Mouse (Mus musculus) hindbrain, embryonic 11.5 days (tissue): ENCODE data around the gene Phlpp2. TPM values are rescaled to one million over a fixed set of nuclear protein-coding genes. Genes with fewer than 3 reads are reported as not detected.

Source experiments
- ATAC-seq: fragments of 200-750 bp; cut with Nextera tagmentation; 2 replicates; pipeline ENCODE4 v1.8.0; 2017; ENCODE audit warnings: mild to moderate bottlenecking, moderate TSS enrichment, moderate library complexity; ENCODE audit not compliant: low FRiP score
- DNase-seq: peaks from one replicate; pipeline ENCODE4 v3.0.0-alpha.2; 2015; ENCODE audit warnings: low spot score
- H3K27ac ChIP-seq: fragments of 300-500 bp; sonication (generic); 2 replicates; pipeline ENCODE4 v1.5.1; 2014; ENCODE audit warnings: mild to moderate bottlenecking, low read depth, low read length
- H3K27me3 ChIP-seq: fragments of 300-500 bp; sonication (generic); 2 replicates; pipeline ENCODE4 v1.6.1; 2014; ENCODE audit warnings: mild to moderate bottlenecking, low read length, moderate library complexity, mixed read lengths; ENCODE audit not compliant: control insufficient read depth, insufficient read depth
- H3K36me3 ChIP-seq: fragments of 300-500 bp; sonication (generic); 2 replicates; pipeline ENCODE4 v1.6.1; 2014; ENCODE audit warnings: mild to moderate bottlenecking, low read length, moderate library complexity, mixed read lengths; ENCODE audit not compliant: control insufficient read depth, insufficient read depth
- H3K4me1 ChIP-seq: fragments of 300-500 bp; sonication (generic); replicated peaks from 2 replicates; pipeline ENCODE4 v1.6.1; 2014; ENCODE audit warnings: low read length, mixed read lengths; ENCODE audit not compliant: control insufficient read depth, insufficient read depth
- H3K4me2 ChIP-seq: fragments of 300-500 bp; sonication (generic); replicated peaks from 2 replicates; pipeline ENCODE4 v1.6.1; 2014; ENCODE audit warnings: mild to moderate bottlenecking, low read depth, low read length
- H3K4me3 ChIP-seq: fragments of 300-500 bp; sonication (generic); 2 replicates; pipeline ENCODE4 v1.5.1; 2014; ENCODE audit warnings: low read depth, low read length
- H3K9ac ChIP-seq: fragments of 300-500 bp; sonication (generic); 2 replicates; pipeline ENCODE4 v1.6.1; 2014; ENCODE audit warnings: low read depth, low read length
- H3K9me3 ChIP-seq: fragments of 300-500 bp; sonication (generic); 2 replicates; pipeline ENCODE4 v1.6.1; 2016; ENCODE audit warnings: low read length; ENCODE audit not compliant: control insufficient read depth
- WGBS: fragments of 180-500 bp; shearing (Covaris S2); extraction: QIAGEN DNeasy Blood & Tissue Kit; methylation state at CpG from one replicate; pipeline ENCODE4 v1.1.7; 2014; 5-methylcytosine and 5-hydroxymethylcytosine counted together
- polyA plus RNA-seq: library from polyadenylated mRNA; unstranded; fragments of >200 nt; fragmentation: Nextera tagmentation; extraction: Ambion mirVana; gene quantifications from 2 replicates; pipeline ENCODE4 v1.2.1, GENCODE M21; 2014

Phlpp2 gene
- polyA plus RNA-seq, 1 experiment from 2014 or later = 5.1 TPM

DNA sequence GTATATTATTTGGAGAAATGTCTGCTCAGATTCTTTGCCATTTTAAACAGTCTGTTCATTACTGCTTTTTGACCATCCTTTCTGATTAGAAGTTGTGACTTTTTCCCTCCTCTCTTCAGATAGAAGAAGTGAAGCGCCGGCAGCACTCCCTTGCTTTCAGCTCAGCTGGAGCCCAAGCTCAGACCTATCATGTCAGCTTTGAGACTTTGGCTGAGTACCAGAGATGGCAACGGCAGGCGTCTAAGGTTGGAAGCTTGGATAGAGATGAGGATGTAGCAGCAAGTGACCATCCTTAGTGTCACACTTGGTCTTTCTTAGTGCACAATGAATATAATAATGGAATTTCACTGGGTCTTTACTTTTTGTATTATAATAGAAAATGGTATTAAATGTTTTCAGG lies 39.0 kb downstream of the Phlpp2 start:
- no peak for DNase-seq
- 95% methylated on average over 4 of the region's 4 CpGs for WGBS
- 0 out of 2 replicates have a peak, but pooled peaks cover 2% of the 10 kb centered on the region for H3K36me3 ChIP-seq

DNA sequence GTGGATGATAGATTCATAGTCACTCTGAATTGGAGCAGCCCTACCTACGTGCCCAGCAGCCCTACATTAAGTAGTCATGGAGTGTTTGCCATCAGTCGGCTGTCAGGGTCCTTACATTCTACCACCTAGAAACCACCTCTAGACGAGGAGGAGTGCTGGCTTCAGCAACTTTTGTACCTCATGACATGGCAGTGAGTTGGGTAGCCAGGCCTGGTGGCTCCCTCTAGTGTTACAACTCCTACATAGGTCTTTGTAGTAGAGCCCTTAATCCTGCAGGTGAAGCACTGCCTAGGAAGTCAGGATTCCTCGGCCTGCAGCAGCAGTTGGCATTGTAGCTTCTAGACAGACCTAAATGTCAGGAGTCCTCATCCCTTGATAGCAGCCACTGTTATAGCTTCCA lies 48.9 kb downstream of the Phlpp2 start:
- H3K36me3 ChIP-seq = no peaks in the 10 kb centered on the region
- 57% methylated on average over 4 of the region's 4 CpGs for WGBS
- DNase-seq = peak; percentile 45

More for the DNA sequence above, 39.0 kb downstream of the Phlpp2 start:
- Histone ChIP-seq H3K4me2 (no peak overlapping the region), H3K27ac (no peak overlapping the region), H3K9ac (no peak overlapping the region), H3K27me3 (no peaks in the 10 kb centered on the region), H3K4me1 (no peaks in the 10 kb centered on the region), H3K4me3 (no peak overlapping the region), H3K9me3 (no peaks in the 10 kb centered on the region)
- no peak for ATAC-seq

DNA sequence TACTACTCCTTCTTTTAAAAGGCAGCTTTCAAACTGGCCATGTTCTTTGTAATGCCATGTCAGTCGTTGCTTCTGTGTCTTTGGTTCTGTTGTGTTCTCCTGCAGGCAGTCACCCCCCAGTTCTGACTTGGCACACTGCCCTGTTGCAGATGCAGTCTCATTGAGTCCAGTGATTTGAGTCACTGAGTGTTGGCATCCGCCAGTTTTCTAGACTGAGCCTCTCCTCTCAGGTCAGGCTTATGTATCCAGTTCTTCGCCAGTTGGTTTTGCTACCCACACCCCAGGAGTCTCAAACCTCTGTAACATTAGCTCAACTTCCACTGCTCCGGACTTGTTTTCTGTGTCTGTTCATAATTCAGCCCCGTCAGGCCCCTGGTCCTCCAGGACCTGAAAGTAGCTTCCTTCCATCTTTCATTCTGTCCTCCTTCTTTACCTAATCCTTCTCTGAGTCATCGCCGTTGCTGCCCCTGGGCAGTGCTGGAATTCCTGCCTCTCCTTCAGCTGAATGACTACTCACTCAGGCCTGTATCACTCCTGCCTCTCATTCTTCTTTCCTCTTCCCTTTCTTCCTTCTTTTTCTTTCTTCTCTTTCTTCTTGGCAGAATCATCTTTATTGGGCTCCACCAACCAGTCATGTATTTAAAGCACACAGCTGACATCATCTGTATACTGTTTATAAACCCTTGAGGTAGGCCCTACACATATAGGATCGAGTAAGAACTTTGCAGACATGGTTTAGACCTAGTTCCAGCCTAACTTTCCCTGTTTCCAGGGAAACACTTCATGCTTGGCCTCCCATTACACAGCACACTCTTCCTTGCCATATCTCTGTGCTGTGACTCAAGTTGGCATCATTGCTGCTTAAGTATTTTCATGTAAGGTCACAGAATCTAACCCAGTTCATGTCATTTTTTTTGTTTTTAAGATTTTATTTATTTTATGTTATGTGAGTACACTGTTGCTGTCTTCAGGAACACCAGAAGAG lies 52.4 kb downstream of the Phlpp2 start:
- WGBS = 87% methylated on average over 8 of the region's 8 CpGs
- H3K36me3 ChIP-seq = no peaks in the 10 kb centered on the region
- no peak for DNase-seq

More for the DNA sequence above, 48.9 kb downstream of the Phlpp2 start:
- Histone ChIP-seq H3K9me3 (no peaks in the 10 kb centered on the region), H3K27me3 (no peaks in the 10 kb centered on the region), H3K27ac (no peak overlapping the region), H3K9ac (no peak overlapping the region), H3K4me1 (no peaks in the 10 kb centered on the region), H3K4me3 (no peak overlapping the region), H3K4me2 (no peak overlapping the region)
- no peak for ATAC-seq

DNA sequence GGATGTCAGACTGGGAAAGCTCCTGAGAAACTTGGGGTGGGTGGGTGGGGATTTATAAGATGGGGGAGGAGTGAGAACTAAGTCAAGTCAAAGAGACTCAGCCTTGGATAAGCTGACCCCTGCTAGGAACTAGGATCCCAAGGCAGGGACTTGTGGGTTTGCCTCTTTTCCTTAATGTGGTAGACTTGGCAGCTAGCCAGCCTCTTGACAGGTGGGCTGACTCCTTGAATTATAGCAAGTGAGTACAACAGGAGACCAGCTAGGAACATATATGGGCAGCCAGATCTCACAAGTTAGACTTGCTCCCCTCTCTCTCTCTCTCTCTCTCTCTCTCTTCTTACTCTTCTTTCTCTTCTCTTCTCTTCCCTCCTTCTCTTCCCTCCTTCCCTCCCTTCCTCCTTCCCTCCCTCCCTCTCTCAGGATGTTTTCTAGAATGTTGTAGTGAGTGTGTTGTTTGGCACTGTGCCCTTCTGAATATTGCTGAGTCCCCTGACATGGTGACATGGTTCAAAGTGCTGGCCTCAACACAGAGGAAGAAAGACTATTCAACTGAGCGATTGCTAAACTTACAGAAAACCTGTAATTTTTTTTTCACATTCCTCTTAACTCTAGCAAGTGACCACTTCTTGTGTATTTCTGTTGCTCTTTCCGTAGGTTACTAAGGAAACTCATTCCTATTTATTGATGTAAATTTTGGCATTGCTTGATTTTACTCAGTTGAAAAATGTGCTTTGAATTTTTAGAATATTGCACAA lies 73.4 kb downstream of the Phlpp2 start:
- H3K4me3 ChIP-seq = no peak overlapping the region
- H3K9ac ChIP-seq = no peak overlapping the region
- no peak overlapping the region for H3K27ac ChIP-seq
- H3K4me1 ChIP-seq = no peaks in the 10 kb centered on the region
- ATAC-seq (no peak), DNase-seq (no peak)
- WGBS = 91% methylated on average over 2 of the region's 2 CpGs
- H3K4me2 ChIP-seq = no peak overlapping the region
- no peaks in the 10 kb centered on the region for H3K9me3 ChIP-seq
- H3K36me3 ChIP-seq = peaks cover 6% of the 10 kb centered on the region; the same call in 1 of the 2 replicates
- no peaks in the 10 kb centered on the region; the same call in 1 of the 2 replicates for H3K27me3 ChIP-seq

More for the DNA sequence above, 52.4 kb downstream of the Phlpp2 start:
- Histone ChIP-seq H3K9me3 (no peaks in the 10 kb centered on the region), H3K4me1 (no peaks in the 10 kb centered on the region), H3K4me3 (no peak overlapping the region), H3K9ac (no peak overlapping the region), H3K4me2 (no peak overlapping the region), H3K27me3 (no peaks in the 10 kb centered on the region), H3K27ac (no peak overlapping the region)
- no peak for ATAC-seq

DNA sequence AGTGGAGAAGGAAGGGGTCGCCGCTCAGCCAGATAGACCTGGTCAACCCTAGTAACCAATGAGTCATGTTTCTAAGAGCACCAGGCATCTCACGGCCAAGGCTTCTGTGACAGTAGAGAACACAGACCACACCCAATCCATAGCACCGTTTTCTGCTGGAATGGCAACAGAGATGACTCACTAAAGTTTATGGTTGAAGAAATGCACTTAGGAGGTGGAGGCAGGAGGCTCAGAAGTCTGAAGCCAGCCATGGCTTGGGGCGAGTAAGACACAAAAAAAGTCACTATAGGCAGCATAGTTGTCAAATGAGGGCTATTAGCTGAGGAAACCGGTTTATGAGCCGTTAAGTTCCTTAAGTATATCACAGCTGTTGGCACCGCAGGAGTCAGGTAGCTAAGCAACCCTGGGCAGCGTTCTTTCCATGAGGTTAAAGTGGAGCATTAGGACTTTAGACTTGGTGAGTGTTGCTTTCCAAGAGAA lies 76.9 kb downstream of the Phlpp2 start:
- DNase-seq (no peak), ATAC-seq (no peak)
- Histone ChIP-seq H3K36me3 (peaks cover 4% of the 10 kb centered on the region; the same call in 1 of the 2 replicates), H3K4me3 (no peak overlapping the region), H3K4me1 (no peaks in the 10 kb centered on the region), H3K27ac (no peak overlapping the region), H3K9ac (no peak overlapping the region), H3K27me3 (peaks cover 7% of the 10 kb centered on the region; the same call in 1 of the 2 replicates), H3K4me2 (no peak overlapping the region), H3K9me3 (no peaks in the 10 kb centered on the region)
- 62% methylated on average over 9 of the region's 9 CpGs for WGBS

DNA sequence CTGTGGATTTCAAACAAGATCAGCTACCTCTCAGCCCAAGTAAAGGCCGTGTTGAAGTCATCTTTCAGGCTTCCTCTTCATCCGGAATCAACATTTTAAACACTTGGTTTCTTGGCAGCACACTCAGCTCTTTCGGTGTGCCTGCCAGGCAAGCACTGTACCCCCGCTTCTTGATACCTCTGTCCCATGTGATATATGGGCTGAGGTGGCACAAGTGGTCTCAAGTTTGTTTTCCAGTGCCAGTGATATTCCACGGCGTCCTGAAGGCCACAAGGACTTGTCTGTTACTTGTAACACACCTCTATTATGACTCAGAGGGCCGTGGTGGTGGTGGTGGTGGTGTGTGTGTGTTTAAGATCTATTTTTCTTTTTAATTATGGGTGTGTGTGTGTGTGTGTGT lies 77.4 kb downstream of the Phlpp2 start:
- Histone ChIP-seq H3K36me3 (no peaks in the 10 kb centered on the region), H3K4me2 (no peak overlapping the region), H3K9me3 (no peaks in the 10 kb centered on the region), H3K4me3 (no peak overlapping the region), H3K27me3 (peaks cover 7% of the 10 kb centered on the region; the same call in 1 of the 2 replicates), H3K4me1 (no peaks in the 10 kb centered on the region), H3K27ac (no peak overlapping the region), H3K9ac (no peak overlapping the region)
- ATAC-seq (no peak), DNase-seq (no peak)
- 88% methylated on average over 7 of the region's 7 CpGs for WGBS

DNA sequence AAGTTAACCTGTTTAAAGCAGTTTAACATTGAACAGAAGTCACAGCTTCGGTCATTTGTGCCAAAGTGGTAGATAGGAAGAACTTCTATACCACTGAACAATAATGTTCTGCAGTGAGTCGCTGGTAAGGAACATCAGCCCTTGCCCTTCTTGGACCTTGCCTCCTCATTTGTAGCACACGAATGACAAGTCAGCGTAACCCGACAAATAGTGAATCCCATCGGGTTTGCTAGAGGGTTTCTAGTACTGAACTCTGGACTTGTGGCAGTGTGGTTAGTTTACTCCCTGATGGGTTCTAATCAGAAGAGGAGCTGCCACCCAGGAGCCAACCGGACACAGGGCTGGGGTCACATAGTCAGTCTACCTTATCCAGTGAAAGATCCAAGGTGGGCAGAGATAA lies 77.9 kb downstream of the Phlpp2 start:
- H3K4me3 ChIP-seq = no peak overlapping the region
- DNase-seq (no peak), ATAC-seq (no peak)
- H3K27me3 ChIP-seq = peaks cover 7% of the 10 kb centered on the region; the same call in 1 of the 2 replicates
- no peak overlapping the region for H3K4me2 ChIP-seq
- H3K36me3 ChIP-seq = no peaks in the 10 kb centered on the region
- no peak overlapping the region for H3K9ac ChIP-seq
- H3K4me1 ChIP-seq = no peaks in the 10 kb centered on the region
- no peaks in the 10 kb centered on the region for H3K9me3 ChIP-seq
- 93% methylated on average over 7 of the region's 7 CpGs for WGBS
- no peak overlapping the region for H3K27ac ChIP-seq

DNA sequence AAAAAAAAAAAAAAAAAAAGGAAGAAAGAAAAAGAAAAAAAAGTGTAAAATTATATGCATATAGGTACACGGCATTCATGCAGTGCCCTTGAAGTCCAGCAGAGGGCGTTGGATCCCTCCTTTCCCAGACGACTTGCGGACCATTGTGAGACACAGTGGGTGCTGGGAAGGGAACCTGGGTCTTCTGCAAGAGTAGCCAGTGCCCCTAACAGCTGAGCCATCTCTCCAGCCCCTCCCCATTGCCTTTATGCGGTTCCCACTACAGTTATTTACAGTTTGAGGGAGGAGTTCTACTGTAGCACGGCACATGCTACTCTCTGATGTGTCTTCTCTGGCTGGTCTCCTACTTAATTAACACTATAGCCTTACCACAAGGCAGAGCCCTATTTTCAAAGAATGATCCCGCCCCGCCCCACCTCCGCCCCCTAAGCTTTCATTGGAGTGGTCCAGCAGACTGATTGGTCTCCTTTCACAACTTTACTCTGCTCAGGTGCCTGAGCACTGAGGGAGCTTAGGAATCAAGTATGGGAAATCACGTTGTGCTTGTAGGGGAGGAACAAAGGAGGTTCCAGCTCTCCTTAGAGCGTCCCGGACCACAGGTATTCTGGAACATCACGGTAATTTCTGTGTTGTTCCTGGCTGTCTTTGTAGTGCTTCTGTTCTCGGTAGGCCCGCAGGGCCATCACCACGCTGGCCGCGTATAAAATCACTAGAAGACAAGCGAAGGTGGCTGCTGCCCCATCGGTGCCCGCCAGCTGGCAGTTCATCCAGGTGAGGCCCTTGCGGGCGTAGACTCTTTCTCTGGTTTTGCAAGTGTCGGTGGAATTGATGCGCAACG lies 79.3 kb downstream of the Phlpp2 start:
- peak; percentile 45; the same call in 1 of the 2 replicates for ATAC-seq
- WGBS = 7% methylated on average over 26 of the region's 26 CpGs
- no peak overlapping the region for H3K27ac ChIP-seq

More for the DNA sequence above, 79.3 kb downstream of the Phlpp2 start:
- Histone ChIP-seq H3K4me3 (peak overlapping the region; percentile 26), H3K4me2 (peak overlapping the region; percentile 50), H3K4me1 (no peaks in the 10 kb centered on the region), H3K27me3 (peaks cover 7% of the 10 kb centered on the region; the same call in 1 of the 2 replicates), H3K9ac (no peak overlapping the region; the same call in 1 of the 2 replicates), H3K36me3 (no peaks in the 10 kb centered on the region), H3K9me3 (no peaks in the 10 kb centered on the region)
- DNase-seq = peak; percentile 67
